Mouse (Mus musculus) intestine, embryonic 14.5 days (tissue): ENCODE measurements around the gene Gm42688. TPM values are rescaled to one million over a fixed set of nuclear protein-coding genes. Genes with fewer than 3 reads are reported as not detected.
A peak's percentile ranks its signal among the peaks of the same experiment; 100 is the strongest.

Experiments
- ATAC-seq: fragments of 200-750 bp; cut with Nextera tagmentation; replicated peaks from 2 replicates; pipeline ENCODE4 v1.8.0; 2017; ENCODE audit warnings: low read depth, moderate number of reproducible peaks, moderate TSS enrichment, moderate library complexity; ENCODE audit not compliant: low FRiP score, low TSS enrichment
- DNase-seq: peaks from one replicate; pipeline ENCODE4 v3.0.0-alpha.2; 2018; ENCODE audit warnings: low spot score
- H3K27ac ChIP-seq: fragments of 300-500 bp; sonication (generic); 2 replicates; pipeline ENCODE4 v1.5.1; 2014; ENCODE audit warnings: low read depth, mild to moderate bottlenecking, control low read depth
- H3K27me3 ChIP-seq: fragments of 300-500 bp; sonication (generic); replicated peaks from 2 replicates; pipeline ENCODE4 v1.6.1; 2014; ENCODE audit warnings: low read length, control low read depth; ENCODE audit not compliant: control insufficient read depth, insufficient read depth
- H3K36me3 ChIP-seq: fragments of 300-500 bp; sonication (generic); 2 replicates; pipeline ENCODE4 v1.6.1; 2014; ENCODE audit warnings: low read length, control low read depth; ENCODE audit not compliant: control insufficient read depth, insufficient read depth
- H3K4me1 ChIP-seq: fragments of 300-500 bp; sonication (generic); replicated peaks from 2 replicates; pipeline ENCODE4 v1.6.1; 2014; ENCODE audit warnings: low read length, control low read depth, mixed read lengths; ENCODE audit not compliant: control insufficient read depth, insufficient read depth
- H3K4me2 ChIP-seq: fragments of 300-500 bp; sonication (generic); 2 replicates; pipeline ENCODE4 v1.6.1; 2014; ENCODE audit warnings: low read length
- H3K4me3 ChIP-seq: fragments of 300-500 bp; sonication (generic); 2 replicates; pipeline ENCODE4 v1.5.1; 2014; ENCODE audit warnings: low read depth, low read length, control low read depth, mixed read lengths
- H3K9ac ChIP-seq: fragments of 300-500 bp; sonication (generic); 2 replicates; pipeline ENCODE4 v1.6.1; 2014; ENCODE audit warnings: mild to moderate bottlenecking, low read length
- H3K9me3 ChIP-seq: fragments of 300-500 bp; sonication (generic); 2 replicates; pipeline ENCODE4 v1.6.1; 2016; ENCODE audit warnings: low read length, control low read depth; ENCODE audit not compliant: control insufficient read depth
- WGBS: fragments of 180-500 bp; shearing (Covaris S2); extraction: QIAGEN DNeasy Blood & Tissue Kit; methylation state at CpG from one replicate; pipeline ENCODE4 v1.1.7; 2014; 5-methylcytosine and 5-hydroxymethylcytosine counted together
- polyA plus RNA-seq: library from polyadenylated mRNA; unstranded; fragments of >200 nt; fragmentation: Nextera tagmentation; extraction: Ambion mirVana; gene quantifications from 2 replicates; pipeline ENCODE4 v1.2.1, GENCODE M21; 2014

The Gm42688 gene
- polyA plus RNA-seq = 2.1 and 2.6 TPM in 2 replicates

DNA sequence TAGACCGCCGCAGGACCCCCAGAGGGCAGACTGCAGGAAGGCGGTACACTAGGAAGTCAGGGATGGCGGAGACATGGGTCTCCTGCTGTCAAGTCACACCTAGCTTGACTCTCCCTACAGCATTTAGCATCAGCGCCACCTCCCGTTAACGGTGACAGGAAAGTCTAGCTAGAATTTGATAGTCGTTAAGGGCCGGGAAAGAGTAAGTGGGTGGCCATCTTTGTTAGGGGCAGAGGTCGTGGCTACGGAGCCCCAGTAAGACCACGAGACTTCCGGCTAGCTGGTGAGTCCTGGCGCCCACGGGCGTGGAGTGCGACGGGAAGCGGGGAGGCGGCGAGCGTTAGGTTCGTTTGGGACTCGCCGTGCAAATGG, at the start of gene Gm42688, which contains the start of gene Ccdc142:
TSS of gene Gm42688 (plus strand) at position 302 of the 372 bp plus-strand sequence.
TSS of gene Ccdc142 (plus strand) at position 286 of the 372 bp plus-strand sequence.
- H3K4me3 ChIP-seq = peak within 1 kb of the TSS; percentile 79
- ATAC-seq = peak; percentile 80
- peak within 1 kb of the TSS; percentile 77 for H3K27ac ChIP-seq
- no peak for DNase-seq
- H3K4me1 ChIP-seq = peaks cover 13% of the 10 kb centered on the region
- peak within 1 kb of the TSS; percentile 100 for H3K4me2 ChIP-seq
- H3K27me3 ChIP-seq = no peaks in the 10 kb centered on the region
- H3K9me3 ChIP-seq = no peaks in the 10 kb centered on the region
- H3K36me3 ChIP-seq = no peaks in the 10 kb centered on the region
- peak within 1 kb of the TSS; percentile 78 for H3K9ac ChIP-seq
- WGBS = under 1% methylated on average over 25 of the region's 25 CpGs

- H3K4me3 ChIP-seq = peak overlapping the region; percentile 99
- 2% methylated on average over 26 of the region's 26 CpGs for WGBS
- H3K9me3 ChIP-seq = no peaks in the 10 kb centered on the region
- H3K27ac ChIP-seq = peak overlapping the region; percentile 62; the same call in 1 of the 2 replicates
- peak overlapping the region; percentile 79 for H3K4me2 ChIP-seq
- DNase-seq (peak; percentile 79), ATAC-seq (no peak)
- peak overlapping the region; percentile 64 for H3K9ac ChIP-seq
- no peaks in the 10 kb centered on the region for H3K27me3 ChIP-seq
- H3K4me1 ChIP-seq = peaks cover 25% of the 10 kb centered on the region
- H3K36me3 ChIP-seq = peaks cover 32% of the 10 kb centered on the region
These were observed 48.1 kb upstream of the Gm42688 start for GRCm38 (mm10) chr6:83053136-83053960.

GRCm38 (mm10) chr6:83054074-83054851, 47.2 kb upstream of the Gm42688 start, which contains the start of gene Aup1:
Gene Aup1 (plus strand): TSS chr6:83054521.
- Histone ChIP-seq H3K27me3 (no peaks in the 10 kb centered on the region), H3K27ac (peak within 1 kb of the TSS; percentile 70), H3K4me2 (peak within 1 kb of the TSS; percentile 79), H3K36me3 (peaks cover 32% of the 10 kb centered on the region), H3K9me3 (no peaks in the 10 kb centered on the region), H3K4me3 (peak within 1 kb of the TSS; percentile 99), H3K4me1 (peaks cover 25% of the 10 kb centered on the region), H3K9ac (peak within 1 kb of the TSS; percentile 79)
- WGBS = under 1% methylated on average over 63 of the region's 64 CpGs
- peak; percentile 94 for ATAC-seq
- DNase-seq = peak; percentile 97

- no peak; the same call in none of the 2 replicates for ATAC-seq
- H3K27me3 ChIP-seq = no peaks in the 10 kb centered on the region
- H3K9me3 ChIP-seq = no peaks in the 10 kb centered on the region
- H3K36me3 ChIP-seq = peaks cover 32% of the 10 kb centered on the region
- H3K4me1 ChIP-seq = peaks cover 25% of the 10 kb centered on the region
- no peak for DNase-seq
- H3K27ac ChIP-seq = peak within 1 kb of the TSS; percentile 70
- H3K9ac ChIP-seq = peak within 1 kb of the TSS; percentile 79
- peak within 1 kb of the TSS; percentile 99 for H3K4me3 ChIP-seq
- WGBS = under 1% methylated on average over 50 of the region's 50 CpGs
- H3K4me2 ChIP-seq = peak within 1 kb of the TSS; percentile 79
These were observed 46.5 kb upstream of the Gm42688 start, which contains the start of gene Htra2 for GRCm38 (mm10) chr6:83054871-83055431. Gene Htra2 (minus strand): TSS chr6:83055273.

DNA sequence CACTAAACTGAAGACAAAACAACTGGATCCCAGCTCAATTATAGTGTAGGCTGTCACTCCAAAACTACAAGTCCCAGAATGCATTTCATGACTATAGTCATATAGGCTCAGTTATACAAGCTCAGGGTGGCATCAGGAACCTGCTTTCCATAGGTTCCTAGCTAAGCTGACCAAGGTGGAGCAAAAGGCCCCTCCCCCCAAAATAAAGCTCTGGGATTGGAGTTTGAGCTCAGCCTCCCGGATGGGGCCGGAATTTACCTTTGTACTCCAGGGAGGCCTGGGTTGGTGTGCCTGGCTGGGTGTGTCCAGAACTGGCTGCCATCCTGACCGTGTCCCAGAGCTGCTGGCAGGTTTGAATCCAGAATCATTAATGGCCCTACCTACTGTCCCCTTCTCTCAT, 43.6 kb upstream of the Gm42688 start, which contains the start of gene Dqx1:
TSS of gene Dqx1 (plus strand) at position 55 of the 400 bp plus-strand sequence.
- Histone ChIP-seq H3K4me2 (peak within 1 kb of the TSS; percentile 35), H3K4me1 (peaks cover 16% of the 10 kb centered on the region), H3K27ac (peak within 1 kb of the TSS; percentile 39; the same call in 1 of the 2 replicates), H3K9me3 (no peaks in the 10 kb centered on the region), H3K27me3 (peaks cover 15% of the 10 kb centered on the region), H3K9ac (peak within 1 kb of the TSS; percentile 17; the same call in 1 of the 2 replicates), H3K36me3 (peaks cover 14% of the 10 kb centered on the region), H3K4me3 (peak within 1 kb of the TSS; percentile 22)
- WGBS = 48% methylated on average over 3 of the region's 3 CpGs
- ATAC-seq (peak; percentile 47), DNase-seq (peak; percentile 72)

DNA sequence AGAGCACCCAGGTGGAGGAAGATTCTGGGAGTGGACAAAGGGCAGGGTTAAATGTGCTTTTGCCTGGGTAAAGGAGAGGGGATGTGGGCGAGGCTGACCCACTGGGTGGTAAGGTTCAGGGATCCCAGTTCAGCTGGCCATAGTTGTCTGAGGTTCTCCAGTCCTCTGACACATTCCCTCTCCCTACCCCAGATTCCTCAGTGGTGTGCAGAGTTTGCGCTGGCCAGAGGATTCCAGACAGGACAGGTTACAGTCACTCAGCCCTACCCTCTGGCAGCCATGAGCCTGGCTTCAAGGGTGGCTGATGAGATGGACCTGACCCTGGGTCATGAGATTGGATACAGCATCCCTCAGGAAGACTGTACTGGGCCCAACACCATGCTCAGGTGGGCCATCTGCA, 42.7 kb upstream of the Gm42688 start:
- H3K9ac ChIP-seq = no peak overlapping the region; the same call in 1 of the 2 replicates
- H3K4me3 ChIP-seq = no peak overlapping the region; the same call in 1 of the 2 replicates
- WGBS = 87% methylated on average over 2 of the region's 2 CpGs

DNA sequence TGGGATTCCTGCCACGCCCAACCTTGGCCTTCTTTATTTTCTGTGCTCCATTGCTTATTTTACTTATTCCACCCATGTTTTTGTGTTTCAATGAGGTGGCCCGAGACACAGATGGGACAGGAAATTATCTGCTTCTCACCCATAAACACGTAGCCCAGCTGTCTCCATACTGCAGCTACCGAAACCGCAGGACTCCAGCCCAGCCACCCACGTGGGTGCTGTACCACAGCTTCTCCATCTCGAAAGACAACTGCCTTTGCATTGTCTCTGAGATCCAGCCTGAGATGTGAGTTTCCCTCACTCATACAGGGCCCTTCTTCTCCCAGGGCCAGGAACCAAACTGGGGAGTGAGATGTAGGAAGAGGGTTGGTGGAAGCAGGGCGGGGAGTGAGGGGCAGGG, 35.4 kb upstream of the Gm42688 start:
- WGBS = 39% methylated on average over 8 of the region's 8 CpGs

More for the DNA sequence above, 42.7 kb upstream of the Gm42688 start:
- H3K27me3 ChIP-seq = peaks cover 24% of the 10 kb centered on the region
- peaks cover 10% of the 10 kb centered on the region; the same call in 1 of the 2 replicates for H3K4me1 ChIP-seq
- ATAC-seq = no peak
- DNase-seq = no peak
- H3K4me2 ChIP-seq = peak overlapping the region; percentile 35
- H3K27ac ChIP-seq = peak overlapping the region; percentile 39; the same call in 1 of the 2 replicates
- H3K9me3 ChIP-seq = no peaks in the 10 kb centered on the region
- peaks cover 14% of the 10 kb centered on the region for H3K36me3 ChIP-seq

DNA sequence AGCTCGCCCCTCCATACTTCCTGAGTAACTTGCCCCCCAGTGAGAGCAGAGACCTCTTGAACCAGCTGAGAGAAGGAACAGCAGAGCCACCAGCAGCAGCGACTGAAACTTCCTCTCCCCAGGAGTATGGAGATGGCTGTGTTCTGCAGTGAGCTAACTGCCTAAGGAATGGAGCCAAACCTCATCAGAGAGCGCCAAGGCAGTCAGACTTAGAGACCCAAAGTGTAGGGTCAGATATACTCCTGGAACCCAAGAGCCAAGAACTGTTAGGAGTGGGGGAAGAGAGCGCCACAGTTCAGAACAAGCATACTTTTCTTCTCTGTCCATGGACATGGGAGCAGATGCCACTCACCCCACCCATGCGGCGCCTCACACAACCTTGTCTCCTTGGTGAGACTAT, 35.0 kb upstream of the Gm42688 start:
- DNase-seq (no peak), ATAC-seq (no peak)
- no peak overlapping the region for H3K27ac ChIP-seq
- H3K4me1 ChIP-seq = no peaks in the 10 kb centered on the region; the same call in none of the 2 replicates
- H3K4me2 ChIP-seq = no peak overlapping the region
- H3K9me3 ChIP-seq = no peaks in the 10 kb centered on the region
- 33% methylated on average over 6 of the region's 6 CpGs for WGBS
- H3K36me3 ChIP-seq = no peaks in the 10 kb centered on the region
- H3K9ac ChIP-seq = no peak overlapping the region
- no peak overlapping the region for H3K4me3 ChIP-seq
- peaks cover 100% of the 10 kb centered on the region for H3K27me3 ChIP-seq

More for the DNA sequence above, 35.4 kb upstream of the Gm42688 start:
- H3K27ac ChIP-seq = no peak overlapping the region
- H3K27me3 ChIP-seq = peaks cover 97% of the 10 kb centered on the region
- no peaks in the 10 kb centered on the region for H3K9me3 ChIP-seq
- H3K9ac ChIP-seq = no peak overlapping the region
- no peaks in the 10 kb centered on the region for H3K36me3 ChIP-seq
- no peak overlapping the region for H3K4me3 ChIP-seq
- no peaks in the 10 kb centered on the region; the same call in 1 of the 2 replicates for H3K4me1 ChIP-seq
- no peak for ATAC-seq
- no peak for DNase-seq
- H3K4me2 ChIP-seq = no peak overlapping the region
